Mouse (Mus musculus): Measurements from ENCODE around the gene 2610028H24Rik. TPM values are rescaled to one million over a fixed set of nuclear protein-coding genes. Genes with fewer than 3 reads are reported as not detected.

2610028H24Rik gene
- total RNA-seq, 2 experiments from 2014 or later, result 0.21 to 0.38 TPM

GRCm38 (mm10) chr10:76489205-76489604, 40.3 kb downstream of the 2610028H24Rik start:
- DNase-seq, result no peak

DNA sequence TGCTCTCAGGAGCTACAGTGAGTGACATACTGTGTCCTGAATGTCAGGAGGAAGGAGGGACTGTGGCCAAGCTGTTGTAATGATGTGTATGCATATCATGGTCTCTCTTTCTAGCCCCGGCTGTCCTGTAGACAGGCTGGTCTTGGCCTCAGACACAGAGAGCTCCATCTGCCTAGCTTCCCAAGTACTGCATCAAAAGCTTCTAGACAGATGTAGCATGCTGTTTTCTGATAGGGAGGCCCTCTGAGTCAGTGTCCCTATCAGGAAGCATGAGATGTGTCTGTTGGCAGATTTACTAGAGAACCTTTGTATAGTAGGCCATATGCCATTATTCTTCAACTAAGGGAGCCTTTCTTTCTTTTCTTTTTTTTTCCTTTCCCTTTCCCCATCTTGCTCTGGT, 44.6 kb downstream of the 2610028H24Rik start:
- DNase-seq, result no peak

- no peak for DNase-seq
Observed at GRCm38 (mm10) chr10:76495501-76495900, 46.6 kb downstream of the 2610028H24Rik start.

DNA sequence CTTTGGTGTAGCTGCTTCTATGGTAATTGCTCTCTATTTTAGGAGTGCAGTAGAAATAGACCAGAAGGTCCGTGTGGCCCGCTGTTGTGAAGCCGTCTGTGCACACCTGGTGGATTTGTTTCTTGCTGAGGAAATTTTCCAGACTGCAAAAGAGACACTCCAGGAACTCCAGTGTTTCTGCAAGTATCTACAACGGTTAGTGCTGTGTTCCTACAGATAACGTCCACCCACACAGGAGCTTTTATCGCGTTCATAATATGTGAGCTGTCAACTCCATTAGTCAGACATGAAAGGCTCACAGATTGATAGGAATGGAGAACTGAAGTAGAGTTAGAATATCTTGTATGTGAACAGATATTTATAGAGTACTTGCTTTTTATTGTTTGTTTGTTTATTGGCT, 47.5 kb downstream of the 2610028H24Rik start:
- no peak for DNase-seq

- DNase-seq, result no peak
Observed at GRCm38 (mm10) chr10:76497522-76497921, 48.6 kb downstream of the 2610028H24Rik start.

GRCm38 (mm10) chr10:76504271-76504943, 55.5 kb downstream of the 2610028H24Rik start:
- DNase-seq, result no peak

DNA sequence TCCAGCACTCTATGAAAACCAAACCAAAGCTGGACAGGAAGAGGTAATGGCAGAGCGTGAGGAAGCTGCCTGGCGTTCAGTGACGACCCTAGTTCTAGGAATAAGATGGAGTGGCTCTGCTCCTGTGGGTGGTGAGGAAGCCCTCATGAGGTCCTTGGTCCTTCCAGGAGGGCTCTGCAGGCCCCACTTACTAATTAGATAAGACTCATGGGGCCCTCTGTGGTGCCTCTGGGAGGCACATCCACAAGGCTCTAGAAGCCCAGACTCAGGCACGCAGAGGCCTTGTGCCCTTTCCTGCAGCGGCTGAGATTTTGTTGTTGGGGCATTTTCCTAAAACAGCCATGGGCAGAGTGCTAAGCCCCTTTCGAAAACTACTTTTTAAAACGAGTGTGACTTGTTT, 57.0 kb downstream of the 2610028H24Rik start:
- DNase-seq, result no peak

Other genes starting within 250 kb of the 2610028H24Rik start
- gene Prmt2, start 211.2 kb upstream of the 2610028H24Rik start, total RNA-seq (2021), result 10 to 100 TPM in 1 of 2 experiments, 1 to 10 TPM in 1; 8.0 to 10.7 TPM
- gene S100b, start 195.2 kb upstream of the 2610028H24Rik start, total RNA-seq (2021), result 1 to 10 TPM; 7.9 to 9.7 TPM
- gene Dip2a, start 103.8 kb upstream of the 2610028H24Rik start, total RNA-seq (2021), result 10 to 100 TPM; 11.0 to 16.9 TPM
- not detected for gene AC141477.1, start 8.6 kb upstream of the 2610028H24Rik start, total RNA-seq (2021)
- 10 to 100 TPM; 45.1 to 56.7 TPM for gene Pcnt, start 6.3 kb upstream of the 2610028H24Rik start, total RNA-seq (2021)
- gene Mcm3ap, start 19.8 kb downstream of the 2610028H24Rik start, total RNA-seq (2021), result 10 to 100 TPM; 25.5 to 27.9 TPM
- 1 to 10 TPM; 3.5 to 3.7 TPM for gene Ybey, start 20.0 kb downstream of the 2610028H24Rik start, total RNA-seq (2021)
- gene Lss, start 82.5 kb downstream of the 2610028H24Rik start, total RNA-seq (2021), result 10 to 100 TPM in 1 of 2 experiments, 1 to 10 TPM in 1; 7.0 to 10.1 TPM
- gene Spatc1l, start 113.2 kb downstream of the 2610028H24Rik start, total RNA-seq (2021), result not detected
- not detected for gene Ftcd, start 126.6 kb downstream of the 2610028H24Rik start, total RNA-seq (2021)
- gene Col6a2, start 174.5 kb downstream of the 2610028H24Rik start, total RNA-seq (2021), result 100 to 1,000 TPM; 352 to 417 TPM